Mouse (Mus musculus) myocyte (in vitro differentiated cells): Measurements from ENCODE around the gene Scmh1.

ENCODE experiments used
- CEBPB ChIP-seq: IDR thresholded peaks from 2 replicates; pipeline ENCODE4 v1.6.1; 2011; ENCODE audit warnings: mild to moderate bottlenecking, moderate library complexity; ENCODE audit not compliant: poor library complexity, insufficient read depth, severe bottlenecking
- E2F4 ChIP-seq: IDR thresholded peaks from one replicate; pipeline ENCODE4 v1.6.1; 2011; ENCODE audit warnings: mild to moderate bottlenecking, control low read depth, moderate library complexity; ENCODE audit not compliant: insufficient read depth
- MYOD1 ChIP-seq, 3 experiments: IDR thresholded peaks; one replicate each; pipeline ENCODE4 v1.6.1; 2011; ENCODE audit warnings: control low read depth in 2 of 3, low read depth in 2 of 3, mild to moderate bottlenecking in 2 of 3, moderate library complexity in 1 of 3; ENCODE audit not compliant: insufficient read length in 2 of 3, control insufficient read depth in 1 of 3
- MYOG ChIP-seq, 3 experiments: IDR thresholded peaks; one replicate each; pipeline ENCODE4 v1.6.1; 2011; ENCODE audit warnings: control low read depth in 2 of 3, low read depth in 2 of 3, mild to moderate bottlenecking in 2 of 3; ENCODE audit not compliant: insufficient read length in 2 of 3, control insufficient read depth in 1 of 3, insufficient read depth in 1 of 3
- POLR2A ChIP-seq: IDR thresholded peaks from one replicate; pipeline ENCODE4 v1.6.1; 2011; ENCODE audit warnings: low read depth, mild to moderate bottlenecking, control low read depth, moderate library complexity; ENCODE audit not compliant: insufficient read length
- REST ChIP-seq: IDR thresholded peaks from one replicate; pipeline ENCODE4 v1.6.1; 2011; ENCODE audit warnings: mild to moderate bottlenecking, control low read depth, moderate library complexity; ENCODE audit not compliant: insufficient read depth, insufficient read length
- USF1 ChIP-seq: IDR thresholded peaks from one replicate; pipeline ENCODE4 v1.6.1; 2011; ENCODE audit warnings: low read depth, mild to moderate bottlenecking, control low read depth, moderate library complexity

GRCm38 (mm10) chr4:120387496-120387895, 17.6 kb upstream of the Scmh1 start:
- no peak for TF ChIP-seq REST
- no peak for TF ChIP-seq CEBPB
- TF ChIP-seq POLR2A, result no peak
- TF ChIP-seq USF1, result no peak
- no peak for TF ChIP-seq MYOD1 (IDR thresholded peaks at IDR 0.05; ENCODE audit: control insufficient read depth in 1 of 3, insufficient read length in 2 of 3, low read depth in 2 of 3)
- no peak for TF ChIP-seq MYOG (IDR thresholded peaks at IDR 0.05; ENCODE audit: control insufficient read depth in 1 of 3, insufficient read depth in 1 of 3, insufficient read length in 2 of 3, low read depth in 2 of 3)
- TF ChIP-seq E2F4, result no peak
